Mouse (Mus musculus) mesoderm, embryonic 11.5 days (tissue): ENCODE measurements around the gene Rnf213.

Source experiments
- DNase-seq: peaks from one replicate; pipeline ENCODE4 v3.0.0-alpha.2; 2012; ENCODE audit warnings: low read depth, low spot score

Gene Rnf213

DNA sequence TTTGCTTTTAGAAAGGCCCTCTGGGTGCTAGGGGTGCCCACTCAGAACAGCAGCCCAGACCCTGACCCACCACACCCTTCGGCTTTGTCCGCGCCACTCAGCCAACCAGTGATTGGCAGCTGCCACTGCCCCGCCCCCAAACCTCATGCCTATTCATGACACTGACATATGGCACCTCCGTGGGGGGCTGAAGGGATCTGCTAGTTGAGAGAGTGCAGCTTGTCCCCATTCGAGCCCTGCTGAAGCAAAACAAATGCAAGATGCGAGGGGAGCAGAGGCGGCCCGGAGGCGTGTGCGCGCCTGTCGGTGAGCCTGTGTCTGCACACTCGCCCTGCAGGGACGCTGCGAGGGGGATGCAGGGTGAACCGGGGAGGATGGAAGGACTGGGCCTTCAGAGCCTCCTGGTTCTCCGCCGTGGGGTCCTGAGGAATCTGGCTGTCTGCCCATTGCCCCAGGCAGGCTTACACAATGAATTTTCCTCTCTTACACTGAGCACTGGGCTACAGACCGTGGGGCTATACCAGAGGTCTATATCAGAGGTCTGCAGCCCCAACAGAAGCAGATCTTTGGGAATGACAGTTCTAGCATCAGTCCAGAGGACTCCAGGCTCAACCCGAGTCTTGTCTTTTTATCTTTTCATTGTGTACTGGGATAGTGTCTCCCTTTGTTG is 122.2 kb downstream of the Rnf213 start:
- peak; percentile 76 for DNase-seq

DNA sequence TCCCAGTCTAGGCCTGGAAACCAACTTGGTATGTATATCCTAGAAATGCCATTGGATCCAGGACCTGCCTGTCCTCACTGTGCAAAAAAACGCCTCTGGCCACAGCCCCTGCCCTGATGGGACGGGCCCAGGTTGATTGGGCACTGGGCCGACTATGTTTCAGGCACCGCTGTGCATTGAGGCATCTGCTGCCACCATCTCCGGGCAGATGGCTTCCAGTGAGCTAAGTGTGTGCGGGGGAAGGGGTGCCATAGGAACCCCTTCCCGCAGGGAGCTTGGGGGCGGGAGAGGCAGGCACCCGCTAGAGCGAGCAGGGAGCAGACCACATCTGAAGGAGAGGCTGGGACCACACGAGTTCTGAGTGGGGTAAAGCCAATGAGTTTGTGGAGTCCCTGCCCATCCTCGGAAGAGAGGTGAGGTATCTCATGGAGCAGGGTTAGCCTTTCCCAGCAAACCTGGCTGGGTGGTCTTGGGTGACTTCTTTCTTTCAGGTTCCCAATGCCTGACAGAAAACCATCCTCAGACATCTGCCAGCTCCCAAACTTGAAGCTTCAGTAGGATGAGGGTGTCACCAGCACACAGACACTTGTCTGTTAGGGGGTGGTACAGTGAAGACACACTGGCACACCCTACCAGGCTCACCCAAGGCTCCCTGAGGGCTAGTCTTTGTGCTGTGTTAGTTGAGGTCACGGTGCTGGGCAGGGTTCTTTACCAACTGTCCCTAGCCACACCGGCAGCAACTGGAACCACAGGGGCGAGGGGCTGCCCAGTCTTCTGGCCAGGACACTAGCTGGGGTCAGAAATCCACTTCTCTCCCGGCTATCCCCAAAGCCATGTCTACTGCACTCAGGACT is 123.2 kb downstream of the Rnf213 start:
- no peak for DNase-seq

- DNase-seq, result no peak
These were observed 123.9 kb downstream of the Rnf213 start for GRCm38 (mm10) chr11:119516677-119517361.

- no peak for DNase-seq
These were observed 126.5 kb downstream of the Rnf213 start for GRCm38 (mm10) chr11:119519387-119519786.

- DNase-seq, result no peak
These were observed 127.3 kb downstream of the Rnf213 start for GRCm38 (mm10) chr11:119520005-119520712.

DNA sequence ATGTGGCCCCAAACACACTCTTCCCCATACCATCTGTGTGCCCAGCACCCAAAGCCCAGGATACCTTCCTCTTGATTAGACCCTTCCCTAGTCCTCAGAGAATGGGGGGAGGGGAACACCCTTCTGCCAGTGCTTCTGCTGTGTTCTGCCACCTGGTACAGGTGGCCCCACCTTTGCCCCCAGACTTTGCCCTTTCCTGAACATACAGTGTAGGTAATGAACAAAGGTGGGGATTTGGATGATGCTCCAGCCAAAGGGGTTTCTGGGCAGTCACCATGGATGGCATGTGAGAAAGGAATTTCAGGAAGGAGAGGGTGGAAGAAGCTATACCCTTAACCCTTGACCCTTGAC is 127.8 kb downstream of the Rnf213 start:
- no peak for DNase-seq

GRCm38 (mm10) chr11:119521920-119522710 is 129.2 kb downstream of the Rnf213 start:
- DNase-seq, result no peak

DNA sequence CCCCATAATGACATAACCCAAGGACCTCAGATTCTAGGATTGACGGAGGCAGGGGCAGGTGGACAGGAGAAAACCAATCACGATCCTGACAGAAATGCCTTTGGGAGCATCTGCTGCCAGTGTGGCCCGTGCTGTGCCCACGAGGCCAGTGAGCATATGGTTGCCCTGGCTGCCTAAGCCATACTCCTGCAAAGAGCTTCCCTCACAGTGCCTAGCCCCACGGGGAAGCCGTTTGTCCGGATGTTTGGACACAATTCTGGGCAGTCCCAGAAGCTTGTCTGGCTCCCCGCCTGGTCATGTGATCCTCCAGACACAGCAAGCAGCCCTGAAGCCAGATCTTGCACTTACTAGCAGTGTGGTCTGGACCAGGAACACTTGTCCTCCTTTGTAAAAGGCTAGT is 129.9 kb downstream of the Rnf213 start:
- no peak for DNase-seq

DNA sequence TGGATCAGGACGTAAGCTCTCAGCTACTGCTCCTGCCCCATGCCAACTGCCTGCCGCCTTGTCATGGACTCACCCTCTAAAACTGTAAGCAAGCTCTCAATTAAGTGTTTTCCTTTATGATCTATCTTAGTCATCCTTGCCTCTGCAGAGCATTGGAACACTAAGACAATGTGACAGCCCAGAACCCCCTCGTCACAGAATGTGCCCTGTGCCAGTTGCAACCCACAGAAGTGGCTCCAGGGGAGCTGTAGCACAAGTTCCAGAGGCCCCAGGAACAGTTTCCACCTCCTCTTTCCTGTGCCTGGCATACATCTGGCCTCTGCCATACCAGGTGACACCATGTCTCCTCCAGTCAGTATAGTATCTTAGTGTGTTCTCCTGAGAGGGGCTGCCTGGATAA is 130.5 kb downstream of the Rnf213 start:
- no peak for DNase-seq

DNA sequence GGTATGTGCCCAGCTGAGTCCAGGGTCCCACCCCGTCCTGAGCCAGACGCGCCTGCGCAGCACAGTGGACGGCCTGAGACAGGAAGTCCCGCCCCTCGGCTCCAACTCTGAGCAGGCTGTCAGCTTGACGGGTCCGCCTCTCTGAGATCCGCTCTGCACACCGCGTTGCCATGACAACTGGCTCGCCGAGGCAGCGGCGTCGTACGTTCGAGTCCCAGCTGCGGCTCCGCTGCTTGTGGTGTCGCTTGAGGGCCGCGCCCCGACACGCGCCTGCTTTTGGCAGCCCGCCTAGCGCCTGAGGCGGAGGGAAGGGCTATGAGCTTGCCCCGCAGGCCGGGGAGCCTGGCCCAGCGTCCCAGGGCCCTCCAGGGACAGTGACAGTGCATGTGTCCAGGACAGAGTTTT is 131.6 kb downstream of the Rnf213 start:
- DNase-seq, result peak; percentile 94

GRCm38 (mm10) chr11:119526068-119526966 is 133.4 kb downstream of the Rnf213 start:
- no peak for DNase-seq

- DNase-seq, result no peak
These were observed 136.0 kb downstream of the Rnf213 start for GRCm38 (mm10) chr11:119528930-119529329.

- DNase-seq, result no peak
These were observed 139.6 kb downstream of the Rnf213 start for GRCm38 (mm10) chr11:119532460-119532859.

GRCm38 (mm10) chr11:119533745-119534144 is 140.8 kb downstream of the Rnf213 start:
- DNase-seq, result no peak
